Mouse (Mus musculus) CH12F3 (cell line): ENCODE data around the gene Eef1b2.
"Not testable (repeated sequence)": the region's sequence is repeated elsewhere in the genome, so short reads cannot be mapped to it uniquely, and the experiment has no call there.

Experiments
- in situ Hi-C: fragments of 300-500 bp; cut with MboI; formaldehyde crosslinking; loops from 2 replicates; pipeline ENCODE4 v1.14.3; 2020; ENCODE audit warnings: low sequenced_read_pairs

The Eef1b2 gene

DNA sequence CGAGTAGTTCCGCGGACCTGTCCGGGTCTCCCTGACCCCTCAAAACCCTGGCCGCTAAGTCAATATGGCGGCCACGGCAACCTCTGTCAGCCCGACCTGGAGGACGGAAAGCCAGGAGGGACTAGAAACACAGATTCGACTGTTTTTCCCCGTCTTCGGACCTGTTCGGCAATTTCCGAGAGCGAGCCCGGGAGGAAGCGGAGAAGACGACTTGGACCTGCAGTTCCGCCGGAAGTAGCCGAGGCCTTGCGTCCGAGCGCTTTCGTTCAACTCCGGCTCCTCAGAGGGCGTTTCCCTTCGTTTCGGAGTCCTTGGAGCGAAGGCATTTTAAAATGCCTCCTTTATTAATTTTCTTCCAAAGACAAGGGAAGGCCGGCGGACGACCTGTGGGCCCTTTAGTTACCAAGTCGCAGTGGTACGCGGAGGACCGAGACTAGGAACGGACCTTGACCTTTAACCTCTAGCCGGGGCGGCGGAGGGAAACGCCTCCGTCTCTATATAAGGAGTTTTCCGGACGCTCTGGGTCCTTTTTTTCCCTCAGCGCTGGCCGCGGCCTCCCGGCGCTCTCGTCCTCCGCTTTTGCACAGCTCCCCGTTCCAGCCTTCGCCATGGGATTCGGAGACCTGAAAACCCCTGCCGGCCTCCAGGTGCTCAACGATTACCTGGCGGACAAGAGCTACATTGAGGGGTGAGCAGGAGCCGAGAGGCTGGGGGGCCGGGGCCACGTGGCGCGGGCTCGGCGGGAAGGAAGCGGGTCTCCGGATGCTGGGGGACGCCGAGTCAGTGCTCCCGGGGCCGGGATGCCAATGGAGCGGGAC lies at the start of gene Eef1b2, which contains the start of gene Ndufs1:
Gene Eef1b2 (plus strand): TSS at position 222 of the 818 bp plus-strand sequence.
Gene Ndufs1 (minus strand): TSS at position 230 of the 818 bp plus-strand sequence.
- in situ Hi-C loops: no loop called here

DNA sequence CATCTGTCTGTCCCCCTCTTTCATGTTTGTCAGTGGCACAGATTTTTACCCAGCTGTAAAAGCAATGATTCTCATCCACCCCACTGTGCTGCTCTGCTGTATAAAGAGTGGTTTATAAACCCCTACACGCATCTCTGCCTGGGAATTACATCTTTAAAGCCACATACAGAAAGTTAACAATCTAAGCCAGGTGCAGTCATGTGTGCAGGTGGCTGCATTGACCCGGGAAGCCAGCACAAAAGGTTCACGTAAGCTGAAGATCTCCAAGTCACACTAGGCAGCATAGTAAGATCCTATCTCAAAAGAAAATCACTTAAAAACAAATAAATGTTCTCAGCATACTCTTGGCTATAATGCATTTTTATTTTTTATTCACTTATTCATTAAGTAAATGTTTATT lies 47.4 kb upstream of the Eef1b2 start:
- in situ Hi-C loops: no loop called here

DNA sequence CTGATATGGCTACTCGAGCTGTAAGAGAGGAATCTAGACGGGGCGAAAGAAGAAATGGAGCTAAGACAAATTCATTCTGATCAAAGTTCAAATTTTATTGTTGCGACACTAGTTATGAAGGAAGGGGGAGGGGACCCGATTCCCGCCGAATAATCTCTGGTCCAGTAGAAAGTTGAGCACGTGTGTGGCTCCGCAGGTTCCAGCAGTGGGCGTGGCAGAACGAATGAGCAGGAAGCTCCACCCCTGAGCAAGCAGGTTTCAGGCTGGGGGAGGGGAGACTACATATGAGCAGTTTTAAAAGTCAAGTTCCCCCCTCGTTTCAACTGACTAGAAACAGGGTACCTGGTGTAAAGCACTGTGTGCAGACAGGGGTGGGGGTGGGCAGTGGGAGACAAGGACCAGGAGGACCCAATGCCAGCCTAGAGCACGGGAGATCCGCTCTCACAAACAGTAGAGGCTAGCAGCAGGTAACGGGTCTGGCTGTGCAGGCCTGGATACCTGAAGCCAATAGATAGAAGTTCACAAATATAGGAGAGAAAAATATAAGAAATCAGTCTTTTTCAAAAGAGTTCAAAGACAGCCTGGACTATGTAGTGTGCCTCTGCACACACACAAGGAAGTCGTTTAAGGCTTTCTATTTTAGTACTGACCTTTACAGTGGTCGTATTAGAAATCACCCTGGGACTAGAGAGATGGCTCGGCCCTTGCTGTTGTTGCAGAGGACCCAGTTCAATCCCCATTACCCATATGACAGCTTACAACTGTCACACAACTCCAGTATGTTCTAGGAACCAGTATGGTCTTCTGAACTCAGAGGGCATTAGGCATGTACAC lies 46.6 kb upstream of the Eef1b2 start:
- in situ Hi-C loops: no loop called here

DNA sequence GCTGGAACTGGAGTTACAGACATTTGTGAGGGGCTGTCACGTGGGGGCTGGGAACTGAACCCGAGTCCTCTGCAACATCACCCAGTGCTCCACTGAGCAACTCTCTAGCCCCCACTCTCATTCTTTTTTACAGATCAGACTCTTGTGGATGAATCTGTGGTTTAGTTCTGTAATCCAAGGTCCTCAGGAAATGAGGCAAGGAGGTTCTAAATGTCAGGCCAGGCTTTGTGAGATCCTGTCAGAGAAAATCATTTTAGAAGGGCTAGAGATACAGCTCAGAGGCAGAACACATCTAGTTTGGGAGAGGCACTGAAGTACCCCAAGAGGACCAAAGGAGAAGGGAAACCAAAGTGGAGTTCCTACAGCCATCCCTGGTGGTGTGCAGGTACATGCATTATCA lies 45.7 kb upstream of the Eef1b2 start:
- in situ Hi-C loops: no loop called here

DNA sequence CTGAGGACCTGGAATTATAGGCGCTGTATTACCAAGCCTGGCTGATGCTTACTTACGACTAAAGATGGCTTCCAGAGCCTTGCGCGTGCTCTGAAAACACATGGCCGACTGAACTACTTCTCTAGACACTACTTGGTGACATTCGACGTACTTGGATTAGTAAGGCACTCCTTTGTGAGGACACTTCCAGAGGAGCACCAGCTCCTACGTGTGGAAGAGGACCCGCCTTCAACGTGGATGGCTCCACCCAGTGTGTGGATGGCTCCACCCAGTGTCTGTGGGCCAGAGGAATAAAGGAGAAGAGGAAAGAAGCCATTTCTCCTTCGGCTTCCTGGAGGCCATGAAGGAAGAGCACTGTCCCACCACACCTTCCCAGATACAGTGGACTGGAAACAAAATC lies 44.9 kb upstream of the Eef1b2 start:
- in situ Hi-C loops: no loop called here

DNA sequence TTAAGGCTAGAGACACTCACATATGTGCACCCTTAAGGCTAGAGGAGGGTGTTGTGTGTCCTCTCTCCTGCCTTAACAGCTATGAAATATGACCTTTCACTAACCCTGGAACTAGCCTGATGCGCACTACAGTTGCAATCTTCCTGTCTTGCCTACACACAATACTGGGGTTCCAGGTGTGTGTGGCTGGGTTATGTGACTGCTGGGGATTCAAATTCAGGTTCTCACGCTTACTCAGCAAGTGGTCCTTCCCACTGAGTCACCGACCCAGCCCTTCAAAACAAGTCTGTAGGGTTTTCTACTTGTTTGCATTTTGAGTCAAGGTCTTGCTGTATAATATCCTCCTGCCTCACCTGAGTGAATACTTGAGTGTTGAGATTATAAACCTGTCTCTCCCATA lies 42.1 kb upstream of the Eef1b2 start:
- in situ Hi-C loops: no loop called here

DNA sequence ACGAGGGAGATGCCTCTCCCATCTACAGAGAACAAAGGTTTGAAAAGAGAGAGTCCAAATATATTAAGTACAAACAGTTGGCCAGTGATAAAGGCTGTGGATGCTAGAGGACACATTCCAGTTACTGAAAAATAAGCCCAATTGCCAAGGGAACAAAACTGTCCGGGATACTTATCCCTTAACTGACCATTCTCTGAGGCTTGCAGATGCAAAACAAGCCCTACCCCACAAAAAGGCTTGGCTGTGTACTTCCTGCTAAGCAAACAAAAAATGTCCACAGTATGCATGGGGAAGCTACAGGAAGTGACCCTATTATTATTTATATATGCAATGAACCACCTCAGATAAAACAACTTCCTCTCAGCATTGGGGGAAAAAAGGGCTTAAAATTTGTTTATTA lies 38.7 kb upstream of the Eef1b2 start:
- in situ Hi-C loops: no loop called here

DNA sequence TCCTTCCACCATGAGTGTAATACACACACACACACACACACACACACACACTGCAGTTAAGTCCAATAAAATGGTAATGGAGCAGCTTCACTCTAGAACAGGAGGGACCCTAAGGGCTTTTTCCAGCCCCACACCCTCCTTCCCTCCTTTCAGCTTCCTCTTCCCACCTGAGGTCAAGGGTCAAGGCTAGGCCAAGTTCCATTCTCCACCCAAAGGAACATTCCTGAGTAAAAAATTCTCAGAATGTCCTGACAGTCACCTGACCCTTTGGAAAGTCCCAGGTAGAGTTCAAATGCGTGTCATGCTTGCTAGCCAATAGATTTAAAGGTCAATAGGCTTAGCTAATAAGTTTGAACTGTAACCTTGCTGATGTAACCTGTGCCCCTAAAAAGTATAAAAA lies 38.0 kb upstream of the Eef1b2 start:
- in situ Hi-C loops: not testable (repeated sequence)

DNA sequence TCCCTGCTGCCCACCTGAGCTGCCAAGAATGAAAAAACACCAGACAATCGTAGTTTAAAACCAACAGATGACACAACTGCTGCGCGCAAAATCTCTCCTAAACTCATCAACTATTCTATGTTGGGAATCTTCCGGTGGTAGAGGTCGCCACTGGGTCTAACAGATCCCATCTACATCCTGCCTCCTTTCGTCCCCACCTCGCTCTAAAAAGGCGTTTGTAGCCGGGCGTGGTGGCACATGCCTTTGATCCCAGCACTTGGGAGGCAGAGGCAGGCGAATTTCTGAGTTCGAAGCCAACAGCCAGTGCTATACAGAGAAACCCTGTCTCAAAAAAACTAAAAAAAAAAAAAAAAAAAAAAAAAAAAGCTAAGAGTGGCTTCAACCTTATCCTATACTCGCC lies 36.4 kb upstream of the Eef1b2 start:
- in situ Hi-C loops: no loop called here

DNA sequence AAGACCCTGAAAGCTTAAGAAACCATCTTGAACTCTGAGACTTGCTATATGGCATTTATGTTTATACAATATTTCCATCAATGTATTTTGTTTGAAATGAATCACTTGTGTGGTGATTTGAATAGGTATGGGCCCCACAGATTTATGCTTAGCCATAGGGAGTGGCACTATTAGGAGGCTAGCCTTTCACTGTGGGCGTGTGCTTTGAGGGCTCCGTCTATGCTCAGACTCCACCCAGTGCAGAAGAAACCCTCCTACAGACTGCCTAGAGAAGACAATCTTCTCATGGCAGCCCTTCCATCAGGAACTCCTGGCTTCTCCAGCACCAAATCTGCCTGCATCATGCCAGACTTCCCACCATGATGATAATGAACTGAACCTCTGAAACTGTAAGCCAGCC lies 8.0 kb upstream of the Eef1b2 start:
- in situ Hi-C loops: no loop called here

DNA sequence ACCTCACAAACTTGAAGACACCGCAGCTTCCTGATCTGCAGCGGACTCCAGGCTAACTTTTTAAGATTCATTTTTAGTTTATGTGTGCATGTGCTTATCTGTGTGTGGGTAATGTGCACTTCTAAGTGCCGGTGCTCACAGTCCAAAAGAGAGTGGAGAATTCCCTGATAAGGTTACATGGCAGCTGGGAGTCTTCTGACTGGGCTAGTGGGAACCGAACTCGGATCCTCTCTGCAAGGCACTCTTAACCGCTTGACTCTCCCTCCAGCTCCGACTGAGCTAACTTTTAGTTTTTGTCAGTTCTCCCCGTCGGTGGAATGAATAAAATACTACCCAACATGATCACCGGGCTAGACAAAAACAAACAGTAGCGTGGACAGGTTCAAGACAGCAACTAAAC lies 772 bp upstream of the Eef1b2 start:
- in situ Hi-C loops: no loop called here

DNA sequence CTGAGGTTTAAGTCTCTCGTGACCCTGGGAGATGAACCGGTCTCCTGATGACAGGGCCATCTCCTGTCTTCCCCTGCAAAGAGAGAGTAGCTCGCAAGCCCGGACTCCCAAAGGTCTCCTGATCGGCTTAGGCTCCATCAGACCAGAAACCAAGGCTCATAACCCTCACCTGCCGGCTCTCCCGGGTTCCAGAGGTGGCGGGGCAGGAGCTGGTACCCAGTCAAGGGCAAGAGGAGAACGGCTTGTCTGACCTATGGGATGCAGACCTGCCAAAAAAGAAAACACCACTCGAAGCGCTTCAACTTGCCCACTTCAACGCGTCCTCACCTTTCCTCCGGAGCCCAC lies 394 bp upstream of the Eef1b2 start:
- in situ Hi-C loops: no loop called here

DNA sequence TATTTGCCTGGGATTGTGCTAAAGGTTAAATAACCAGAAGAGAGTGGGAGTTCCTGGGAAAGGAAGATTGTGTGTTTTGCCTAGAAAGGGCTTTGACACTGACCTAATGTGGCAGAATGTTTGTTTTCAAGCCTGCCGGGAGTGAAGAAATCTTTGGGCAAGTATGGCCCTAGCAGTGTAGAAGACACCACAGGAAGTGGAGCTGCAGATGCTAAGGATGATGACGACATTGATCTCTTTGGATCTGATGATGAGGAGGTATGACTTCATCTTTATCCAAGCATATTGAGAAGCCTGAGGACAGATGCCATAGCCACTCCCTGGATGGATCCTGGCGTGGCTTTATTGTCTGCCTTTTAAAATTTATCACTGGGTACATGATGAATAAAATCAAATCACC lies 1.7 kb downstream of the Eef1b2 start:
- in situ Hi-C loops: no loop called here

DNA sequence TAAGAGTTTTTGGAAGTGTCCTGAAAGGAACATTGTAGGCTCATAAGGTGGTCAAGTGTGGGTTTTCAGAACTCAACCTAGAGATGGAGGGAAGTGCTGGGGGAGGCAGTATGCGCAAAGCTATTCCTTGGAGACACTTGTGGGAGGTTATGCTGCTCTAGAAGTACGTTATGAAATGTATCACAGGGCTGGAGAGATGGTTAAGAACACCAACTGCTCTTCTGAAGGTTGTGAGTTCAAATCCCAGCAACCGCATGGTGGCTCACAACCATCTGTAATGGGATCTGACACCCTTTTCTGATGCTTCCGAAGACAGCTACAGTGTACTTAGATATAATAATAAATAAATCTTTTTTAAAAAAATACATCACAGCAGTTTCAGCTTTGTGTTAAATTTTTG lies 3.5 kb downstream of the Eef1b2 start:
- in situ Hi-C loops: no loop called here

DNA sequence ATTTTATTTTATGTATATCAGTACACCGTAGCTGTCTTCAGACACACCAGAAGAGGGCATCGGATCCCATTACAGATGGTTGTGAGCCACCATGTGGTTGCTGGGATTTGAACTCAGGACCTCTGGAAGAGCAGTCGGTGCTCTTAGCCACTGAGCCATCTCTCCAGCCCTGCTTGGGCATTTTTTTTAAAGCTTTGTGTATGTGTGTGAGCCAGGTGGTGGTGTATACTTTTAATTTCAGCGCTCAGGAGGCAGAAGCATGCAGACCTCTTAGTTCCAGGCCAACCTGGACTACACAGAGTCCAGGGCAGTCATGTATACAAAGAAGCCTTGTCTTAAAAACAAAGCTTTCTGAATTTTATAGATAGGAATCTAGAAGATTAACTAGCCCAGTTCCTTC lies 4.0 kb downstream of the Eef1b2 start:
- in situ Hi-C loops: not testable (repeated sequence)

DNA sequence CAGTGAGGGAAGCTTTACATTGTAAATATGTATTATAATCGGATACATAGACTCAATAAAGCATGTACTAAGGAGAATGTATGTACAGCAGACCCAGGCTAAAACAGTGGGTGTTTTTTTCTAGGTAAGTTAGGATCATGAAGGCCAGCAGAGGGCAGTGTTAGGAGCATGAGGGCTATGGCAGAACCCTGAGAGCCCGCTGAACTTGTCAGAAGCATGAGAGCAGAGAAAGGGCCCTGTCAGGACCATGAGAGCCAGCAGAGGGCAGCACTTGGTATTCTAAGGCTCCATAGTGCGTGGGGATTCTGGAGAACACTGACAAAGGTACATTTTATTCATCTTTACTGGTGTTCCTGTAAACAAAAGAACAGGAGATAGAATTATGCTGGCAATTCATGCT lies 4.4 kb downstream of the Eef1b2 start:
- in situ Hi-C loops: no loop called here

DNA sequence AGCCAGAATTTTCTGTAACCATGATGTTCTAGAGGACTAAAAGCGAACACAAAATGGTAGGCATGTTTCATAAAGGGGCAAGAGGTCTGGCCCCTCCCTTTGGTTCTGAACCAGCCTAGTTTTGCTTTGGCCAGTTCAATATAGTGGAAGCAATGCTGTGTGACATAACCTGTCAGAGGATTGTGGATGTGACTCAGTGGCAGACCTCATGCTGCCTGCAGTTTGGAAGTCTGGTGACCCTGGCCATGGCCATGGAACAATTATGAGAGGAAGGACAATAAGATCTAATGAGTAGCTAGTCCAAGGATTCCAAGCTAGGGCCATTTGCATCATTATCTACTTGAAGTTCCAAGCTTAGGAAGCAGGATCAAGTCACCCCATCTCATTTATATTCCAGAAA lies 4.9 kb downstream of the Eef1b2 start:
- in situ Hi-C loops: no loop called here

DNA sequence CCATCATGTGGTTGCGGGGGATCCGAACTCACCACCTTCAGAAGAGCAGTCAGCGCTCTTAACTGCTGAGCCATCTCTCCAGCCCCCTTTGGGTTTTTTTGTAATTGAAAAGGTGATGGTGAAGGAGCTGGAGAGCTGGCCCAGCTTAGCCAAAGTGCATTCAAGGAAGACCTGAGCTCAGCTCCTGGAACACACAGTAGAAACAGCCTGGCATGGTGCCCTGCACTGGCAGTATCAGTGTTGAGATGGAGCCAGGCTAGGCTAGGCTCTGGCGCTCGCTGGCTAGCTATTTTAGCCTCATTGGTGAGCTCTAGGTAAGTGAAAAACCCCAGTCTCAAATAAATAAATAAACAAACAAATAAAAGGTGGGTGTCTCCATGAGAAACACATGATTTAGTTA lies 5.6 kb downstream of the Eef1b2 start:
- in situ Hi-C loops: no loop called here

DNA sequence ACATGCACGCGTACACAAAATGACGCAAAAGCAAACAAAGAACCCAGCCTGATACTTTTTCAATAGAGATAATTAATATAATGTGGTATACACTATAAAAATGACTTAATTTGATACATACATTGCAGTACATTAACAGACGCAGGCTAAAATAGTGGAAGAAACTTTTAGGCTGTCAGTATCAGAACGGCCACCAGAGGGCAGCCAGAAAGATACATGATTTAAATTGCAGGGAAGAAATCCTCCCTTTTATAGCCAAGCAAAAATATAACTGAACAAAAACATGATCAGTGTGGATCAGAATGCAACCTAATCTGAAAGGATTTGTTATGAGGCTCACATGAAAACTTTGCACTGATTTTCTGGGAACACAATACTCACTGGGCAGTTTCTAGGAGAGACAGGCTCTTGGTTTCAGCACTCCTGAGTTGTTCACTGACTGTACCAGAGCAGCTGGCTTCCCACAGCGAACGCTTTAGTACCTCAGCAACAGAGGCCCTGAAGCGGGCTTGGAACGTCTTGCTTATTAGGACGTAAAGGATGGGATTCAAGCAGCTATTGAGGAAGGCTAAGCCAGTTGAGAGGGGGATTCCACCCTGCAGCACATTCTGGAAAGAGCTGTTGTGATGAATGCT lies 6.1 kb downstream of the Eef1b2 start:
- in situ Hi-C loops: no loop called here

DNA sequence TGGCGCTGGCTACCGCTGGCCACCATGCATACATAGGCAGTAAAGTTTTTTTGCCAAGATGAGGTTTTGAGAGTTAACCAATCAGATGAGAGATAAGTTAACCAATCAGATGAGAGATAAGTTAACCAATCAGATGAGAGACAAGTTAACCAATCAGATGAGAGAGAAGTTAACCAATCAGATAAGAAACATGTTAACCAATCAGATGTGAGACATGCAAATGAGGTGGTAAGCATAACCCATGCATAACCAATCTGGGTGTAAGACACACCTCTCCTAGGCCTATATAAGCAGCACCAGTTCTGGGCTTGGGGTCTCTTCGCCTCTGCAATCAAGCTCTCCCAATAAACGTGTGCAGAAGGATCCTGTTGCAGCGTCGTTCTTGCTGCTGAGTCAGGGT lies 8.8 kb downstream of the Eef1b2 start:
- in situ Hi-C loops: not testable (repeated sequence)

DNA sequence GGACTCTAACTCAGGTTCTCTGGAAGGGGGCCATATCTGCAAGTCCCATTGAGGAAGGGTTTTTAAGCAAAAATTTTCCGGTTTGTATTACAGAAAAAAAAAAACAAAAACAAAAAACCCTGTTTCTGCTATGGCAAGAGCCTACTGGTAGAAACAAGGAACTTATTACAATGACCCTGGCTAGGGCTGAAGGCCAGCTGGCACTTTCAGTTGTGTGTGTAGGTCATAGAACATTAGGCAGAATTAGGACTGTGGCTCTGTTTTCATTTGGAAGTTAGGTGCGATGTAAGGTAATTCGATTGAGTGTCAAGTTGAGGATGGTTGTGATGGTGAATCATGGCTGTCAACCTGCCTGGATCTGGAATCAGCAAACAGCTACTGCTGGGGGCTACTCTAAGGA lies 11.9 kb downstream of the Eef1b2 start:
- in situ Hi-C loops: no loop called here

DNA sequence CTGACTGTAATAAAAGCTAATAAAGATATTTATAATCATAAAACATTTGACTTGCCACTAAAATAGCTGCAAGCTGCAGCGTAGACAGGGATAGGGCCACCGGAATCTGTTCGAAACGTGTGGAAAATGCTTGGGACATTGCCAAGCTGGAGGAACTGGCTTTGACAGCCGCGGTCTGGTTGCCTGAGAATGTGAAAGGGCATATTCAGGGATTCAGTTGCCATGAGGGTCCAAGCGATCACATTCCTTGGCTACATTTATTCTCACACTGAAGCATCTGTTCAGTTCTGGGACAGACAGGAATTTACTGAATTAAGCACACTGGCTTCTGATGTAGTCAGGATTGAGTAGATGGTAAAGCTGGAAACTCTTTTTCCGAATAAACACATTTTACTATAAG lies 14.2 kb downstream of the Eef1b2 start:
- in situ Hi-C loops: no loop called here
